Mouse (Mus musculus) embryonic fibroblast, embryonic 13.5 days (primary cell): ENCODE results near the gene Ciapin1.

ENCODE experiments used
- CTCF ChIP-seq: IDR thresholded peaks from 2 replicates; pipeline ENCODE4 v1.5.1; 2011; ENCODE audit warnings: mild to moderate bottlenecking, control low read depth, low read length, moderate library complexity, borderline replicate concordance; ENCODE audit not compliant: insufficient read depth
- POLR2A ChIP-seq: IDR thresholded peaks from 2 replicates; pipeline ENCODE4 v1.6.1; 2011; ENCODE audit warnings: low read depth, mild to moderate bottlenecking, control low read depth, low read length, moderate library complexity

GRCm38 (mm10) chr8:94876820-94877219, 38.7 kb upstream of the Ciapin1 start:
- TF ChIP-seq CTCF (no peak), POLR2A (no peak)
